Mouse (Mus musculus) ES-Bruce4 (cell line): ENCODE results near the gene Slc25a42. TPM values are rescaled to one million over a fixed set of nuclear protein-coding genes. Genes with fewer than 3 reads are reported as not detected.

ENCODE experiments used
- H3K27ac ChIP-seq: 2 replicates; pipeline ENCODE4 v1.5.1; 2012; ENCODE audit warnings: low read length, inconsistent platforms; ENCODE audit not compliant: insufficient read depth
- H3K27me3 ChIP-seq: 2 replicates; pipeline ENCODE4 v1.6.1; 2012; ENCODE audit warnings: mild to moderate bottlenecking, low read length, inconsistent platforms; ENCODE audit not compliant: control insufficient read depth, poor library complexity, insufficient read depth, severe bottlenecking
- H3K36me3 ChIP-seq: 2 replicates; pipeline ENCODE4 v1.6.1; 2012; ENCODE audit warnings: inconsistent platforms, mild to moderate bottlenecking, low read length, moderate library complexity; ENCODE audit not compliant: control insufficient read depth, poor library complexity, insufficient read depth, severe bottlenecking
- H3K4me1 ChIP-seq: one replicate; pipeline ENCODE4 v1.8.1; 2011; ENCODE audit warnings: low read length; ENCODE audit not compliant: control insufficient read depth, insufficient read depth
- H3K4me3 ChIP-seq: 2 replicates; pipeline ENCODE4 v1.5.1; 2011; ENCODE audit warnings: low read depth, mild to moderate bottlenecking, low read length
- H3K9ac ChIP-seq: 2 replicates; pipeline ENCODE4 v1.6.1; 2012; ENCODE audit warnings: low read depth, mild to moderate bottlenecking, inconsistent platforms; ENCODE audit not compliant: poor library complexity, severe bottlenecking
- H3K9me3 ChIP-seq: replicated peaks from 2 replicates; pipeline ENCODE4 v1.6.1; 2012; ENCODE audit warnings: mild to moderate bottlenecking, low read length, inconsistent platforms; ENCODE audit not compliant: control insufficient read depth, poor library complexity, insufficient read depth, severe bottlenecking
- CTCF ChIP-seq: IDR thresholded peaks from one replicate; pipeline ENCODE4 v1.8.1; 2011; ENCODE audit warnings: low read depth, low read length
- EP300 ChIP-seq: IDR thresholded peaks from 2 replicates; pipeline ENCODE4 v1.6.1; 2011; ENCODE audit warnings: low read depth, low read length; ENCODE audit not compliant: insufficient read depth
- POLR2A ChIP-seq: IDR thresholded peaks from one replicate; pipeline ENCODE4 v1.8.1; 2011; ENCODE audit warnings: low read length; ENCODE audit not compliant: insufficient read depth
- polyA plus RNA-seq: library from polyadenylated mRNA; stranded (reverse); fragments of >200 nt; gene quantifications from 2 replicates; pipeline ENCODE4 v1.2.4, GENCODE M21; 2011; ENCODE audit warnings: low read depth; ENCODE audit not compliant: missing spikeins, insufficient read depth, insufficient read length

Slc25a42 gene
- polyA plus RNA-seq, 1 experiment = 7.8 TPM

GRCm38 (mm10) chr8:70230837-70231236 lies 18.7 kb upstream of the Slc25a42 start:
- no peak for TF ChIP-seq POLR2A
- Histone ChIP-seq H3K4me1 (no peaks in the 10 kb centered on the region), H3K9ac (no peak overlapping the region), H3K9me3 (no peaks in the 10 kb centered on the region), H3K36me3 (0 out of 2 replicates have a peak, but pooled peaks cover 3% of the 10 kb centered on the region), H3K27ac (no peak overlapping the region), H3K4me3 (no peak overlapping the region), H3K27me3 (no peaks in the 10 kb centered on the region)

GRCm38 (mm10) chr8:70227997-70228396 lies 15.9 kb upstream of the Slc25a42 start:
- Histone ChIP-seq H3K4me1 (no peaks in the 10 kb centered on the region), H3K27ac (no peak overlapping the region), H3K4me3 (no peak overlapping the region), H3K36me3 (0 out of 2 replicates have a peak, but pooled peaks cover 3% of the 10 kb centered on the region), H3K9me3 (no peaks in the 10 kb centered on the region), H3K9ac (no peak overlapping the region), H3K27me3 (no peaks in the 10 kb centered on the region)
- TF ChIP-seq EP300 = no peak

- no peaks in the 10 kb centered on the region for H3K36me3 ChIP-seq
- TF ChIP-seq CTCF (peak; percentile 68), POLR2A (no peak), EP300 (no peak)
These were observed 11.2 kb upstream of the Slc25a42 start for GRCm38 (mm10) chr8:70223341-70223740.

GRCm38 (mm10) chr8:70222041-70222440 lies 9.9 kb upstream of the Slc25a42 start:
- no peaks in the 10 kb centered on the region for H3K36me3 ChIP-seq
- no peak overlapping the region for H3K9ac ChIP-seq
- H3K27me3 ChIP-seq = no peaks in the 10 kb centered on the region
- H3K9me3 ChIP-seq = no peaks in the 10 kb centered on the region
- no peak overlapping the region for H3K4me3 ChIP-seq
- H3K4me1 ChIP-seq = no peaks in the 10 kb centered on the region
- H3K27ac ChIP-seq = no peak overlapping the region
- no peak for TF ChIP-seq EP300
- no peak for TF ChIP-seq CTCF
- TF ChIP-seq POLR2A = no peak

More at GRCm38 (mm10) chr8:70223341-70223740, 11.2 kb upstream of the Slc25a42 start:
- Histone ChIP-seq H3K9ac (no peak overlapping the region), H3K27ac (no peak overlapping the region), H3K9me3 (no peaks in the 10 kb centered on the region), H3K4me1 (no peaks in the 10 kb centered on the region), H3K4me3 (no peak overlapping the region), H3K27me3 (no peaks in the 10 kb centered on the region)

GRCm38 (mm10) chr8:70220911-70221310 lies 8.8 kb upstream of the Slc25a42 start:
- TF ChIP-seq EP300 (no peak), POLR2A (no peak), CTCF (no peak)
- no peaks in the 10 kb centered on the region for H3K27me3 ChIP-seq
- H3K9ac ChIP-seq = no peak overlapping the region
- H3K4me1 ChIP-seq = no peaks in the 10 kb centered on the region
- H3K27ac ChIP-seq = no peak overlapping the region
- H3K9me3 ChIP-seq = no peaks in the 10 kb centered on the region
- H3K4me3 ChIP-seq = no peak overlapping the region
- no peaks in the 10 kb centered on the region for H3K36me3 ChIP-seq

GRCm38 (mm10) chr8:70220236-70220840 lies 8.2 kb upstream of the Slc25a42 start:
- H3K27me3 ChIP-seq = no peaks in the 10 kb centered on the region
- H3K9ac ChIP-seq = no peak overlapping the region
- H3K4me1 ChIP-seq = no peaks in the 10 kb centered on the region
- no peaks in the 10 kb centered on the region for H3K36me3 ChIP-seq
- H3K9me3 ChIP-seq = no peaks in the 10 kb centered on the region
- TF ChIP-seq EP300 (no peak), CTCF (no peak), POLR2A (no peak)
- no peak overlapping the region for H3K4me3 ChIP-seq
- no peak overlapping the region for H3K27ac ChIP-seq
